Mouse (Mus musculus): ENCODE data around the gene Timm17b. TPM values are rescaled to one million over a fixed set of nuclear protein-coding genes. Genes with fewer than 3 reads are reported as not detected.

Gene Timm17b
- polyA plus RNA-seq, 1 experiment, result 36.2 TPM

GRCm38 (mm10) chrX:7937667-7938066, 38.5 kb downstream of the Timm17b start:
- TF ChIP-seq CTCF (IDR thresholded peaks at IDR 0.05; ENCODE audit: extremely low read depth, insufficient read depth, insufficient read length, insufficient replicate concordance) (no peak), POLR2A (IDR thresholded peaks at IDR 0.05; ENCODE audit: low read depth, low read length) (no peak)
- Histone ChIP-seq H3K27ac (ENCODE audit: insufficient read depth, low read length) (no peak overlapping the region), H3K27me3 (ENCODE audit: control insufficient read depth, insufficient read depth, low read length) (no peaks in the 10 kb centered on the region), H3K4me1 (ENCODE audit: control insufficient read depth, insufficient read depth, insufficient read length) (no peaks in the 10 kb centered on the region), H3K4me3 (ENCODE audit: extremely low read depth, insufficient read depth, insufficient read length) (no peak overlapping the region), H3K36me3 (ENCODE audit: control insufficient read depth, insufficient read depth, low read length) (peaks cover 1% of the 10 kb centered on the region; the same call in 1 of the 2 replicates)
- 93% methylated on average over 6 of the region's 6 CpGs for WGBS
- no peak for DNase-seq (ENCODE audit: low read depth in 1 of 2, low spot score in 2 of 2)

- DNase-seq (ENCODE audit: low read depth in 1 of 2, low spot score in 2 of 2), result no peak
- H3K27ac ChIP-seq (ENCODE audit: insufficient read depth, low read length), result no peak overlapping the region
- TF ChIP-seq CTCF (IDR thresholded peaks at IDR 0.05; ENCODE audit: extremely low read depth, insufficient read depth, insufficient read length, insufficient replicate concordance) (no peak), POLR2A (IDR thresholded peaks at IDR 0.05; ENCODE audit: low read depth, low read length) (no peak)
- H3K4me1 ChIP-seq (ENCODE audit: control insufficient read depth, insufficient read depth, insufficient read length), result no peaks in the 10 kb centered on the region; the same call in 1 of the 2 replicates
- no peaks in the 10 kb centered on the region for H3K27me3 ChIP-seq (ENCODE audit: control insufficient read depth, insufficient read depth, low read length)
- H3K4me3 ChIP-seq (ENCODE audit: extremely low read depth, insufficient read depth, insufficient read length), result no peak overlapping the region
- 0 out of 2 replicates have a peak, but pooled peaks cover 1% of the 10 kb centered on the region for H3K36me3 ChIP-seq (ENCODE audit: control insufficient read depth, insufficient read depth, low read length)
- 93% methylated on average over 8 of the region's 8 CpGs for WGBS
Observed at GRCm38 (mm10) chrX:7945618-7946017, 46.5 kb downstream of the Timm17b start.

- H3K27me3 ChIP-seq (ENCODE audit: control insufficient read depth, insufficient read depth, low read length), result no peaks in the 10 kb centered on the region
- H3K27ac ChIP-seq (ENCODE audit: insufficient read depth, low read length), result 0 out of 2 replicates have a peak within 1 kb of the TSS, but pooled peaks have one; percentile 13
- DNase-seq (ENCODE audit: low read depth in 1 of 2, low spot score in 2 of 2), result no peak
- H3K4me1 ChIP-seq (ENCODE audit: control insufficient read depth, insufficient read depth, insufficient read length), result no peaks in the 10 kb centered on the region; the same call in 1 of the 2 replicates
- H3K4me3 ChIP-seq (ENCODE audit: extremely low read depth, insufficient read depth, insufficient read length), result peak within 1 kb of the TSS; percentile 69
- TF ChIP-seq CTCF (IDR thresholded peaks at IDR 0.05; ENCODE audit: extremely low read depth, insufficient read depth, insufficient read length, insufficient replicate concordance), result no peak
- no peak for TF ChIP-seq POLR2A (IDR thresholded peaks at IDR 0.05; ENCODE audit: low read depth, low read length)
- H3K36me3 ChIP-seq (ENCODE audit: control insufficient read depth, insufficient read depth, low read length), result no peaks in the 10 kb centered on the region
- WGBS, result 29% methylated on average over 37 of the region's 37 CpGs
Observed at GRCm38 (mm10) chrX:7947108-7947899, 48.1 kb downstream of the Timm17b start, which contains the start of gene Hdac6. Hdac6 (minus strand) TSS chrX:7947889.

- peak; percentile 76 to 82 for DNase-seq (ENCODE audit: low read depth in 1 of 2, low spot score in 2 of 2)
- TF ChIP-seq CTCF (IDR thresholded peaks at IDR 0.05; ENCODE audit: extremely low read depth, insufficient read depth, insufficient read length, insufficient replicate concordance) (no peak), POLR2A (IDR thresholded peaks at IDR 0.05; ENCODE audit: low read depth, low read length) (no peak)
- Histone ChIP-seq H3K4me1 (ENCODE audit: control insufficient read depth, insufficient read depth, insufficient read length) (no peaks in the 10 kb centered on the region; the same call in 1 of the 2 replicates), H3K4me3 (ENCODE audit: extremely low read depth, insufficient read depth, insufficient read length) (peak overlapping the region; percentile 69), H3K36me3 (ENCODE audit: control insufficient read depth, insufficient read depth, low read length) (no peaks in the 10 kb centered on the region), H3K27ac (ENCODE audit: insufficient read depth, low read length) (0 out of 2 replicates have a peak overlapping the region, but pooled peaks have one; percentile 13), H3K27me3 (ENCODE audit: control insufficient read depth, insufficient read depth, low read length) (no peaks in the 10 kb centered on the region)
- WGBS, result 23% methylated on average over 38 of the region's 38 CpGs
Observed at GRCm38 (mm10) chrX:7947900-7948492, 48.8 kb downstream of the Timm17b start.

- no peaks in the 10 kb centered on the region; the same call in 1 of the 2 replicates for H3K4me1 ChIP-seq (ENCODE audit: control insufficient read depth, insufficient read depth, insufficient read length)
- H3K36me3 ChIP-seq (ENCODE audit: control insufficient read depth, insufficient read depth, low read length), result no peaks in the 10 kb centered on the region
- no peak overlapping the region for H3K4me3 ChIP-seq (ENCODE audit: extremely low read depth, insufficient read depth, insufficient read length)
- 90% methylated on average over 7 of the region's 7 CpGs for WGBS
- TF ChIP-seq POLR2A (IDR thresholded peaks at IDR 0.05; ENCODE audit: low read depth, low read length) (no peak), CTCF (IDR thresholded peaks at IDR 0.05; ENCODE audit: extremely low read depth, insufficient read depth, insufficient read length, insufficient replicate concordance) (no peak)
- no peak for DNase-seq (ENCODE audit: low read depth in 1 of 2, low spot score in 2 of 2)
- H3K27me3 ChIP-seq (ENCODE audit: control insufficient read depth, insufficient read depth, low read length), result no peaks in the 10 kb centered on the region
- H3K27ac ChIP-seq (ENCODE audit: insufficient read depth, low read length), result no peak overlapping the region
Observed at GRCm38 (mm10) chrX:7950091-7950490, 50.9 kb downstream of the Timm17b start.

Other genes with a start within 250 kb of the Timm17b start
- gene Prickle3, start 242.1 kb upstream of the Timm17b start, polyA plus RNA-seq (2012; rRNA removed), result 27.1 and 30.6 TPM in 2 replicates
- gene Plp2, start 228.0 kb upstream of the Timm17b start, polyA plus RNA-seq (2012; rRNA removed), result 88.2 and 90.0 TPM in 2 replicates
- gene Magix, start 218.1 kb upstream of the Timm17b start, polyA plus RNA-seq (2012; rRNA removed), result 0.29 and 0.52 TPM in 2 replicates
- gene Gpkow, start 202.2 kb upstream of the Timm17b start, polyA plus RNA-seq (2012; rRNA removed), result 6.1 and 6.2 TPM in 2 replicates
- 38.4 and 41.7 TPM in 2 replicates for gene Wdr45, start 185.0 kb upstream of the Timm17b start, polyA plus RNA-seq (2012; rRNA removed)
- gene Gm45208, start 177.1 kb upstream of the Timm17b start, polyA plus RNA-seq (2012; rRNA removed), result 0.13 and 0.75 TPM in 2 replicates
- 26.0 and 33.7 TPM in 2 replicates for gene Praf2, start 170.9 kb upstream of the Timm17b start, polyA plus RNA-seq (2012; rRNA removed)
- gene Ccdc120, start 148.5 kb upstream of the Timm17b start, polyA plus RNA-seq (2012; rRNA removed), result 1.6 and 1.7 TPM in 2 replicates
- gene Tfe3, start 136.8 kb upstream of the Timm17b start, polyA plus RNA-seq (2012; rRNA removed), result 23.3 and 24.6 TPM in 2 replicates
- 53.3 and 53.9 TPM in 2 replicates for gene Gripap1, start 109.6 kb upstream of the Timm17b start, polyA plus RNA-seq (2012; rRNA removed)
- gene Kcnd1, start 77.1 kb upstream of the Timm17b start, polyA plus RNA-seq (2012; rRNA removed), result 1.4 and 1.6 TPM in 2 replicates
- gene Otud5, start 58.0 kb upstream of the Timm17b start, polyA plus RNA-seq (2012; rRNA removed), result 54.8 and 61.6 TPM in 2 replicates
- gene Pim2, start 21.1 kb upstream of the Timm17b start, polyA plus RNA-seq (2012; rRNA removed), result 40.1 and 75.0 TPM in 2 replicates
- gene Slc35a2, start 15.3 kb upstream of the Timm17b start, polyA plus RNA-seq (2012; rRNA removed), result 34.7 and 49.5 TPM in 2 replicates
- 79.1 and 83.1 TPM in 2 replicates for gene Pqbp1, start 88 bp upstream of the Timm17b start, polyA plus RNA-seq (2012; rRNA removed)
- not detected in 2 replicates for gene Gm10491, start 8.5 kb downstream of the Timm17b start, polyA plus RNA-seq (2012; rRNA removed)
- gene Gm10490, start 10.2 kb downstream of the Timm17b start, polyA plus RNA-seq (2012; rRNA removed), result not detected in 2 replicates
- 0.15 and 0.16 TPM in 2 replicates for gene Pcsk1n, start 20.5 kb downstream of the Timm17b start, polyA plus RNA-seq (2012; rRNA removed)
- not detected in 2 replicates for gene Eras, start 29.2 kb downstream of the Timm17b start, polyA plus RNA-seq (2012; rRNA removed)
- gene Hdac6, start 48.5 kb downstream of the Timm17b start, polyA plus RNA-seq (2012; rRNA removed), result 16.9 and 17.2 TPM in 2 replicates
- 25.7 and 32.0 TPM in 2 replicates for gene Gata1, start 78.7 kb downstream of the Timm17b start, polyA plus RNA-seq (2012; rRNA removed)
- gene Glod5, start 119.1 kb downstream of the Timm17b start, polyA plus RNA-seq (2012; rRNA removed), result not detected in 2 replicates
- gene Suv39h1, start 175.4 kb downstream of the Timm17b start, polyA plus RNA-seq (2012; rRNA removed), result 14.1 and 17.4 TPM in 2 replicates
- 52.2 and 65.4 TPM in 2 replicates for gene Was, start 191.1 kb downstream of the Timm17b start, polyA plus RNA-seq (2012; rRNA removed)
- gene Wdr13, start 233.5 kb downstream of the Timm17b start, polyA plus RNA-seq (2012; rRNA removed), result 64.1 and 85.8 TPM in 2 replicates
- 89.2 and 95.6 TPM in 2 replicates for gene Rbm3, start 246.5 kb downstream of the Timm17b start, polyA plus RNA-seq (2012; rRNA removed)